Mouse (Mus musculus) limb, embryonic 12.5 days (tissue): ENCODE data around the gene Alk. TPM values are rescaled to one million over a fixed set of nuclear protein-coding genes. Genes with fewer than 3 reads are reported as not detected.

Experiments used
- ATAC-seq: fragments of 200-750 bp; cut with Nextera tagmentation; 2 replicates; pipeline ENCODE4 v1.8.0; 2017; ENCODE audit warnings: low read depth, moderate TSS enrichment; ENCODE audit not compliant: insufficient number of reproducible peaks, insufficient read depth, low FRiP score, low TSS enrichment
- H3K27ac ChIP-seq: fragments of 300-500 bp; sonication (generic); 2 replicates; pipeline ENCODE4 v1.5.1; 2016; ENCODE audit warnings: mild to moderate bottlenecking, moderate library complexity
- H3K27me3 ChIP-seq: fragments of 300-500 bp; sonication (generic); 2 replicates; pipeline ENCODE4 v1.6.1; 2016; ENCODE audit warnings: mild to moderate bottlenecking, moderate library complexity
- H3K36me3 ChIP-seq: fragments of 300-500 bp; sonication (generic); 2 replicates; pipeline ENCODE4 v1.6.1; 2016; ENCODE audit warnings: mild to moderate bottlenecking, moderate library complexity
- H3K4me1 ChIP-seq: fragments of 300-500 bp; sonication (generic); replicated peaks from 2 replicates; pipeline ENCODE4 v1.6.1; 2016
- H3K4me2 ChIP-seq: fragments of 300-500 bp; sonication (generic); 2 replicates; pipeline ENCODE4 v1.6.1; 2016; ENCODE audit warnings: mild to moderate bottlenecking, moderate library complexity
- H3K4me3 ChIP-seq: fragments of 300-500 bp; sonication (generic); replicated peaks from 2 replicates; pipeline ENCODE4 v1.5.1; 2016; ENCODE audit warnings: mild to moderate bottlenecking
- H3K9ac ChIP-seq: fragments of 300-500 bp; sonication (generic); replicated peaks from 2 replicates; pipeline ENCODE4 v1.6.1; 2016; ENCODE audit warnings: mild to moderate bottlenecking, moderate library complexity
- H3K9me3 ChIP-seq: fragments of 300-500 bp; sonication (generic); 2 replicates; pipeline ENCODE4 v1.6.1; 2016; ENCODE audit warnings: mild to moderate bottlenecking, moderate library complexity
- WGBS: fragments of 180-500 bp; shearing (Covaris S2); methylation state at CpG from one replicate; pipeline ENCODE4 v1.1.7; 2016; 5-methylcytosine and 5-hydroxymethylcytosine counted together
- polyA plus RNA-seq: library from polyadenylated mRNA; unstranded; fragments of >200 nt; fragmentation: Nextera tagmentation; extraction: Ambion mirVana; gene quantifications from 2 replicates; pipeline ENCODE4 v1.2.1, GENCODE M21; 2016

The Alk gene
- 0.15 and 0.44 TPM in 2 replicates for polyA plus RNA-seq

DNA sequence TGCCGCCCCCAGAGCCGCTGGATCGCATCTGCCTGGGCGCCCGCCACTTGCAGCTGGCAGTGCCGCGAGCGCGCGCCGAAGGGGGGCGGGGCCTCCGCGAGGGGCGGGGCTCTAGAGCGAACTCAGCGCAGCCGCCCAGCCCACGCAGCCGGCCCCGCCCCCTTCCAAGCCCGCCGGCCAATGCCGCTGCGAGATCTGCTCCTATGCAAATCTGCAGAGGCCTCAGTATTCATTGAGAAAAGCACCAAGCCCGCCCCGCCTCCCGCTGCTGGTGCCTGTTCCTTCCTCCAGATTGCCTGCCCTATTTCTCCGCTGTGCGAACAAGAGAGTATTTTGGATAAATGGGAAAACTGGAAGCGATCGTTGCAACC, at the start of gene Alk:
Gene Alk (minus strand): TSS at position 18 of the 371 bp plus-strand sequence.
- H3K4me1 ChIP-seq = peaks cover 17% of the 10 kb centered on the region
- H3K4me3 ChIP-seq = peak within 1 kb of the TSS; percentile 49
- peak within 1 kb of the TSS; percentile 79 for H3K4me2 ChIP-seq
- H3K9me3 ChIP-seq = no peaks in the 10 kb centered on the region
- under 1% methylated on average over 32 of the region's 32 CpGs for WGBS
- H3K27ac ChIP-seq = no peak within 1 kb of the TSS
- H3K36me3 ChIP-seq = no peaks in the 10 kb centered on the region
- H3K9ac ChIP-seq = no peak within 1 kb of the TSS
- peak; percentile 89 for ATAC-seq
- H3K27me3 ChIP-seq = peaks cover 47% of the 10 kb centered on the region

DNA sequence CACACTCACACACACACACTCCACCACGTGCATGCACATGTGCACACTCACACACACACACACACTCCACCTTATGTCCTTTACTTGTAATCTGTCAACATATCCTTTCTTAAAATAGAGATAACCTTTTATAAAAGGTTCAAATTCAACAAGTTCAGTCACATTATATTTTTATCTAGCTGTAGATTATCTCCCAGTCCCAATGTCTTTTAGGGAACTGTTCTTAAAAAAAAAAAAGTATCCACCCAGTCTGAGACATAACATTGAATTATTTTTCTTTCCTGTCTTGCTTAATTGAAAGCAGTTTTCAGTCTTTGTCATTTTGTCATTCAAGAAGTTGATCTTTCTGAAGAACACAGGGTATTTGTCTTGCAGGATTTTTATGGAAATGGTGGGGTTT, 48.4 kb upstream of the Alk start:
- Histone ChIP-seq H3K27ac (no peak overlapping the region), H3K4me1 (no peaks in the 10 kb centered on the region)

GRCm38 (mm10) chr17:72648607-72649217, 44.3 kb upstream of the Alk start:
- Histone ChIP-seq H3K4me2 (no peak overlapping the region), H3K4me1 (no peaks in the 10 kb centered on the region), H3K9ac (no peak overlapping the region), H3K36me3 (no peaks in the 10 kb centered on the region), H3K4me3 (no peak overlapping the region), H3K27me3 (no peaks in the 10 kb centered on the region), H3K9me3 (no peaks in the 10 kb centered on the region), H3K27ac (no peak overlapping the region)
- WGBS = 66% methylated on average over 6 of the region's 6 CpGs
- ATAC-seq = no peak

More for the DNA sequence above, 48.4 kb upstream of the Alk start:
- Histone ChIP-seq H3K36me3 (no peaks in the 10 kb centered on the region), H3K9me3 (no peaks in the 10 kb centered on the region), H3K9ac (no peak overlapping the region), H3K4me2 (no peak overlapping the region), H3K27me3 (no peaks in the 10 kb centered on the region), H3K4me3 (no peak overlapping the region)
- 80% methylated on average over 1 of the region's 1 CpGs for WGBS
- ATAC-seq = no peak

DNA sequence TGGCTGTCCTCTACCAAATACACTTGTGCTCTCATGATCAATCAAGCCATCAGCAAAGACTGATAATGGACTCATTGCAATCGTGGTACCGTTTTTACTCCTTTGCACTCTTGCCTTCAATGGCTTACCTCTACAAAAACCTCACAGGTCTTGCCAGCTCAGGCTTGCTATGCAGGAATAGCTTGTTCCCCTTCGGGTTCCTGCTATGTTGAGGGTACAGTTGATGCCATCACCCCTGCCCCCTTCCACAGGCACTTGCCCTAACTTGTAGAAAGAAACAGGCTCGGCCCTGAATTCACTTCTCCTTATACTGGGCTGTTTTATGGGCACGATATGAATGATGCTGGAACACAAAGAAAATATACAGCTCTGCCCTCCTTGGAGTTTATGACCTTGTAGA, 41.7 kb upstream of the Alk start:
- Histone ChIP-seq H3K4me2 (no peak overlapping the region), H3K27ac (no peak overlapping the region), H3K4me1 (no peaks in the 10 kb centered on the region), H3K36me3 (no peaks in the 10 kb centered on the region), H3K4me3 (no peak overlapping the region), H3K9ac (no peak overlapping the region), H3K27me3 (no peaks in the 10 kb centered on the region), H3K9me3 (0 out of 2 replicates have a peak, but pooled peaks cover 4% of the 10 kb centered on the region)
- no peak for ATAC-seq
- WGBS = 82% methylated on average over 5 of the region's 5 CpGs

DNA sequence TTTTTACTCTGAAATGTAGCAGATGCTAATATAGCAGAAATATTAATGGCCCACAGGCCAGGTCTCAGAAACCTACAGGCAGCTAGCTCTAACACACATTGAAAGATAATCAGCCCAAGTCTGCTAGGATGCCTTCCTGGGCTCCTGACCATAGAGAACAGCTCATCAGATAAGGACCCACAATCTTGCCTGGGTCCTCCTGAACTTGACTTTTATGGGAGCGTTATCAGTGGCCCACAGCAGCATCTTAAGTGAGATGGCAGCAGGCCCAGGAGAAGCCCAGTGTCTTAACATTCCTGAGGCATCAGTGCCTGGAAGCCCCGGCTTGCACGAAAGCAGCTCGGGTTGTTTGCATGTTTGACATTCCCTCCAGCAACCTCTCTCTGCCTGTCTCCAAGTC, 35.7 kb upstream of the Alk start:
- H3K9ac ChIP-seq = no peak overlapping the region
- H3K9me3 ChIP-seq = 0 out of 2 replicates have a peak, but pooled peaks cover 4% of the 10 kb centered on the region
- H3K4me1 ChIP-seq = peaks cover 4% of the 10 kb centered on the region; the same call in 1 of the 2 replicates
- ATAC-seq = no peak
- no peak overlapping the region for H3K27ac ChIP-seq
- H3K4me2 ChIP-seq = no peak overlapping the region
- H3K27me3 ChIP-seq = no peaks in the 10 kb centered on the region
- no peak overlapping the region for H3K4me3 ChIP-seq
- 68% methylated on average over 4 of the region's 4 CpGs for WGBS
- no peaks in the 10 kb centered on the region for H3K36me3 ChIP-seq

- Histone ChIP-seq H3K4me3 (no peak overlapping the region), H3K27me3 (no peaks in the 10 kb centered on the region), H3K9ac (no peak overlapping the region), H3K27ac (no peak overlapping the region), H3K4me1 (peaks cover 4% of the 10 kb centered on the region; the same call in 1 of the 2 replicates), H3K36me3 (no peaks in the 10 kb centered on the region), H3K4me2 (no peak overlapping the region), H3K9me3 (0 out of 2 replicates have a peak, but pooled peaks cover 4% of the 10 kb centered on the region)
- 74% methylated on average over 7 of the region's 7 CpGs for WGBS
- no peak for ATAC-seq
Observed at GRCm38 (mm10) chr17:72639400-72639799, 35.0 kb upstream of the Alk start.

DNA sequence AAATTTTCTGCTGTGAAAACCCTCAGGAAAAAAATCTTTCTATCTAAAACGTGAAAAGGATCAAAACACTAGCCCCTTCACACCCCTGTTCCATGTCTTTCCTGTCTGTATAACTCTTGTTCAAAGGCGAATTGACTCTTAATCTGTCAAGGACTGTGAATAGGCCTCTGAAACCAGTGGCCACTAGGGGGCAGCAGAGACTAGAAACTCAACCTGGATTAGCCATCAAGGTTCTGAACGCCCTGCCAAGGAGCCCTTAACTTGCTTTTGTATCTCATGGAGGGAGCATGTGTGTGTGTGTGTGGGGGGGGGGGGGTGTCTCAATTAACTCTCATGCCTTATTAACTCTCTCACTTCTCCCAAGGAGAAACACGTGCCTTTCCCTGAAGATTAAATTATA, 1.8 kb upstream of the Alk start:
- peaks cover 17% of the 10 kb centered on the region for H3K4me1 ChIP-seq
- no peak overlapping the region for H3K4me3 ChIP-seq
- H3K27me3 ChIP-seq = peaks cover 43% of the 10 kb centered on the region
- no peaks in the 10 kb centered on the region for H3K9me3 ChIP-seq
- H3K9ac ChIP-seq = no peak overlapping the region
- no peak overlapping the region for H3K4me2 ChIP-seq
- 16% methylated on average over 4 of the region's 4 CpGs for WGBS
- ATAC-seq = no peak
- H3K27ac ChIP-seq = no peak overlapping the region
- no peaks in the 10 kb centered on the region for H3K36me3 ChIP-seq

DNA sequence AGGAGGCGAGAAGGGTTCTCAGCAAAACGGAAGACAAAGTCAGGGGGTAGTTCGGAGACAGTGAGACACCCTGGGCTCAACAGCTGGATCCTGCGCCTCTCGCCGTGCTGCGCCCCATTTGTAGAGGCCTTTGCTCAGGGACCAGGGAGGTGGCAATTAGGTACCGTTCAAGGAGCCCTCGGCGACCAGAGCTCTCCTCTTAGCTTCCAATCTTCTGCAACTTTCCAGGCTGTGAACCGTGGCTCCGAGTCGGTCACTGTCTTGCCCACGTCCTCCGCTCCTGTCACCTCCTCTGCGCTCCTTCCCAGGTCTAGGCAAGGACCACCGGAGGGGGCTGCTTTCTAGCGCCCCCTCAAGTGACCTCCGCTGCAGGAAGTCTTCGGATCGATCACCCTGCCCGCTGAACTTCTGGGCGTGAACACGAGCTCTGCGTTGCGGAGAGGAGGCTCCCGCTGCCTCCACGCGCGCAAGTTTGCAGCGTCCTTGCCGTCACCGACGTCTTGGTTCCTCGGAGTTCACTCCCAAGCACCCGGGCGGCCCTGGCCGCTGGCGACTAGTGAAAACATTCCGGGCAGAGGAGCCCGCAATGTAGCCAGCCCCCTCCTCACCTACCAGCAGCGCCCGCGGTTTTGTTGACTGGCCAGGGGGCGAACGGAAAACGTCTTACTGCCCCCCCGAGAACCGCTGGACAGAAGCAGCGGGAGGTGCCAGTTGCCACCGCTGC, 379 bp downstream of the Alk start:
- Histone ChIP-seq H3K36me3 (no peaks in the 10 kb centered on the region), H3K9me3 (no peaks in the 10 kb centered on the region), H3K9ac (no peak overlapping the region), H3K4me3 (peak overlapping the region; percentile 49), H3K27ac (no peak overlapping the region), H3K27me3 (peaks cover 47% of the 10 kb centered on the region), H3K4me1 (peaks cover 17% of the 10 kb centered on the region), H3K4me2 (peak overlapping the region; percentile 79)
- 0 out of 2 replicates have a peak, but pooled peaks have one; percentile 20 for ATAC-seq
- 2% methylated on average over 51 of the region's 51 CpGs for WGBS

- peak overlapping the region; percentile 49 for H3K4me3 ChIP-seq
- peaks cover 47% of the 10 kb centered on the region for H3K27me3 ChIP-seq
- no peak overlapping the region for H3K9ac ChIP-seq
- 2% methylated on average over 40 of the region's 40 CpGs for WGBS
- peak overlapping the region; percentile 79 for H3K4me2 ChIP-seq
- H3K9me3 ChIP-seq = no peaks in the 10 kb centered on the region
- peaks cover 17% of the 10 kb centered on the region for H3K4me1 ChIP-seq
- peak; percentile 53; the same call in 1 of the 2 replicates for ATAC-seq
- H3K36me3 ChIP-seq = no peaks in the 10 kb centered on the region
- H3K27ac ChIP-seq = no peak overlapping the region
Observed at GRCm38 (mm10) chr17:72603118-72603885, 1.1 kb downstream of the Alk start.

DNA sequence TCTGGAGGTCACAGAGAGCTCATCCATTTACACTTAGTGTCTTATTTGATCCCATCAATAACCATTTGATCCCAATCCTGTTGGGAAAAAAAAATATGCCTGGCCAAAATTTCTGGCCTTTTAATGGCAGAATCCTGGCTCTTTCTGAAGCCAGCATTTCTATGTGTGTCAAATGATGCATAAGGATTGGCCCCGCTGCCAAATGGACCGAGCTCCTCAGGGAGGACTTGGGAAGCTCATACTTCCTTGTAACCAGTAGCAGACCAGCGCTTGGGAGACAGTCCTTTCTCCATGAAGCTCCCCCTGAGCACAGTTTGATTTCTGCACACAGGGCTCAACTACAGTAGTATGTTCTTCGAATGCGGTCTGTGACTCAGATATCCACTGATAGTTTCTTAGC, 3.6 kb downstream of the Alk start:
- no peak overlapping the region for H3K27ac ChIP-seq
- H3K36me3 ChIP-seq = no peaks in the 10 kb centered on the region
- no peak overlapping the region for H3K4me2 ChIP-seq
- no peak for ATAC-seq
- no peaks in the 10 kb centered on the region for H3K9me3 ChIP-seq
- WGBS = 89% methylated on average over 5 of the region's 5 CpGs
- no peak overlapping the region for H3K9ac ChIP-seq
- peaks cover 47% of the 10 kb centered on the region for H3K27me3 ChIP-seq
- H3K4me1 ChIP-seq = peaks cover 17% of the 10 kb centered on the region
- H3K4me3 ChIP-seq = no peak overlapping the region

DNA sequence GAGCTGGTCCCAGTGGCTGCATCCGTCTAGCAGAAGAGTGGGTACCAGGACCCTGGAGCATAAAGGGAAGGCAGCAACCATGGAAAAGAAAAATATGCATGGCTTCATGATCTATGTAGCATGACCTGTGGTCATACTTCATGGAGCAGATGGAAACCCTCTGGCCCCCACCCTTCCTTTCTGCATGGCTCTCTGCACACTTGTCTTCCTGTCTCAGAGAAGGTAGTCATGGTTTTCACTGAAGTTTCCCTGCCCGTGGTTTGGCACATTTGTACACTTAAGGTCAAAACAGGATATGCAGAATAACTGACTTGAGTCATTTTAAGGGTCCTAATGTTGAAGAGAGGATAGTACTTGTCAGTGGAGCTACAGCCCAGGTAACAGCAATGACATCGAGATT, 16.8 kb downstream of the Alk start:
- H3K4me3 ChIP-seq = no peak overlapping the region
- 84% methylated on average over 3 of the region's 3 CpGs for WGBS

More for the DNA sequence above, 16.8 kb downstream of the Alk start:
- Histone ChIP-seq H3K9me3 (0 out of 2 replicates have a peak, but pooled peaks cover 4% of the 10 kb centered on the region), H3K27ac (no peak overlapping the region), H3K36me3 (no peaks in the 10 kb centered on the region), H3K27me3 (no peaks in the 10 kb centered on the region), H3K4me2 (no peak overlapping the region), H3K4me1 (no peaks in the 10 kb centered on the region), H3K9ac (no peak overlapping the region)
- no peak for ATAC-seq
